Mouse (Mus musculus) heart, postnatal 0 days (tissue): ENCODE results near the gene Rpl36a-ps1. TPM values are rescaled to one million over a fixed set of nuclear protein-coding genes. Genes with fewer than 3 reads are reported as not detected.
A peak's percentile ranks its signal among the peaks of the same experiment; 100 is the strongest.

Experiments used
- ATAC-seq: fragments of 200-750 bp; cut with Nextera tagmentation; 2 replicates; pipeline ENCODE4 v1.8.0; 2017; ENCODE audit warnings: low read depth, moderate number of reproducible peaks, moderate library complexity; ENCODE audit not compliant: insufficient read depth
- DNase-seq: peaks from one replicate; pipeline ENCODE4 v3.0.0-alpha.2; 2016; ENCODE audit warnings: low spot score
- H3K27ac ChIP-seq: fragments of 300-500 bp; sonication (generic); 2 replicates; pipeline ENCODE4 v1.5.1; 2014; ENCODE audit warnings: low read depth, mild to moderate bottlenecking
- H3K27me3 ChIP-seq: fragments of 300-500 bp; sonication (generic); 2 replicates; pipeline ENCODE4 v1.6.1; 2014; ENCODE audit warnings: low read length, mixed read lengths; ENCODE audit not compliant: control insufficient read depth, insufficient read depth
- H3K36me3 ChIP-seq: fragments of 300-500 bp; sonication (generic); replicated peaks from 2 replicates; pipeline ENCODE4 v1.6.1; 2014; ENCODE audit warnings: low read length, mixed read lengths; ENCODE audit not compliant: control insufficient read depth, insufficient read depth
- H3K4me1 ChIP-seq: fragments of 300-500 bp; sonication (generic); 2 replicates; pipeline ENCODE4 v1.6.1; 2014; ENCODE audit warnings: antibody characterized with exemption; ENCODE audit not compliant: control insufficient read depth, insufficient read depth
- H3K4me2 ChIP-seq: fragments of 300-500 bp; sonication (generic); 2 replicates; pipeline ENCODE4 v1.6.1; 2014; ENCODE audit warnings: low read depth, mild to moderate bottlenecking, low read length, moderate library complexity
- H3K4me3 ChIP-seq: fragments of 300-500 bp; sonication (generic); 2 replicates; pipeline ENCODE4 v1.5.1; 2014; ENCODE audit warnings: low read depth, low read length
- H3K9ac ChIP-seq: fragments of 300-500 bp; sonication (generic); replicated peaks from 2 replicates; pipeline ENCODE4 v1.6.1; 2014; ENCODE audit warnings: low read depth, low read length, mixed read lengths
- H3K9me3 ChIP-seq: fragments of 300-500 bp; sonication (generic); replicated peaks from 2 replicates; pipeline ENCODE4 v1.6.1; 2016; ENCODE audit warnings: low read length; ENCODE audit not compliant: control insufficient read depth
- CTCF ChIP-seq: IDR thresholded peaks from 2 replicates; pipeline ENCODE4 v1.5.1; 2016; ENCODE audit warnings: antibody characterized with exemption, control low read depth, low read depth
- EP300 ChIP-seq: IDR thresholded peaks from 2 replicates; pipeline ENCODE4 v1.6.1; 2016; ENCODE audit warnings: antibody characterized with exemption, low read depth
- WGBS: fragments of 180-500 bp; shearing (Covaris S2); extraction: QIAGEN DNeasy Blood & Tissue Kit; methylation state at CpG from one replicate; pipeline ENCODE4 v1.1.7; 2014; 5-methylcytosine and 5-hydroxymethylcytosine counted together
- polyA plus RNA-seq: library from polyadenylated mRNA; unstranded; fragments of >200 nt; fragmentation: Nextera tagmentation; extraction: Ambion mirVana; gene quantifications from 2 replicates; pipeline ENCODE4 v1.2.1, GENCODE M21; 2015
- total RNA-seq: library from RNA; depleted of rRNA; stranded (reverse); fragments of >200 nt; gene quantifications from 2 replicates; pipeline ENCODE4 v1.2.3, GENCODE M21; 2014; ENCODE audit warnings: low replicate concordance; rRNA removed

The Rpl36a-ps1 gene
- total and polyA plus RNA-seq, 2 experiments from 2014 or later: 1.8 TPM; not detected in 1

- Histone ChIP-seq H3K9ac (no peak overlapping the region), H3K27ac (peak overlapping the region; percentile 65)
- WGBS: 48% methylated on average over 4 of the region's 4 CpGs
These were observed 42.4 kb downstream of the Rpl36a-ps1 start for GRCm38 (mm10) chr14:98951626-98952290.

More at GRCm38 (mm10) chr14:98951626-98952290, 42.4 kb downstream of the Rpl36a-ps1 start:
- Histone ChIP-seq H3K4me2 (0 out of 2 replicates have a peak overlapping the region, but pooled peaks have one; percentile 22), H3K27me3 (no peaks in the 10 kb centered on the region), H3K9me3 (no peaks in the 10 kb centered on the region), H3K4me3 (no peak overlapping the region), H3K36me3 (no peaks in the 10 kb centered on the region), H3K4me1 (no peaks in the 10 kb centered on the region)
- DNase-seq (peak; percentile 62), ATAC-seq (peak; percentile 89)
- TF ChIP-seq EP300 (no peak), CTCF (peak; percentile 39)

Other genes starting within 250 kb of the Rpl36a-ps1 start
- gene Mzt1, start 51.8 kb upstream of the Rpl36a-ps1 start, total RNA-seq: 64.1 and 79.9 TPM in 2 replicates
- 82.2 and 84.6 TPM in 2 replicates for gene Mzt1, start 51.8 kb upstream of the Rpl36a-ps1 start, polyA plus RNA-seq
- 8.0 and 10.7 TPM in 2 replicates for gene Bora, start 51.9 kb upstream of the Rpl36a-ps1 start, total RNA-seq
- gene Bora, start 51.9 kb upstream of the Rpl36a-ps1 start, polyA plus RNA-seq: 11.3 and 12.3 TPM in 2 replicates
- gene Pibf1, start 105.1 kb upstream of the Rpl36a-ps1 start, total RNA-seq: 0.97 and 4.7 TPM in 2 replicates
- 10.1 and 10.5 TPM in 2 replicates for gene Pibf1, start 105.1 kb upstream of the Rpl36a-ps1 start, polyA plus RNA-seq
- 8.2 and 13.1 TPM in 2 replicates for gene Dis3, start 105.5 kb upstream of the Rpl36a-ps1 start, total RNA-seq
- gene Dis3, start 105.5 kb upstream of the Rpl36a-ps1 start, polyA plus RNA-seq: 10.3 and 10.5 TPM in 2 replicates